Mouse (Mus musculus) stomach, embryonic 14.5 days (tissue): Measurements from ENCODE around the gene Stub1. TPM values are rescaled to one million over a fixed set of nuclear protein-coding genes. Genes with fewer than 3 reads are reported as not detected.
A peak's percentile ranks its signal among the peaks of the same experiment; 100 is the strongest.

Source experiments
- ATAC-seq: fragments of 200-750 bp; cut with Nextera tagmentation; 2 replicates; pipeline ENCODE4 v1.8.0; 2017; ENCODE audit warnings: low read depth, moderate TSS enrichment; ENCODE audit not compliant: insufficient number of reproducible peaks, insufficient read depth, low FRiP score
- H3K27ac ChIP-seq: fragments of 300-500 bp; sonication (generic); 2 replicates; pipeline ENCODE4 v1.5.1; 2014; ENCODE audit warnings: mild to moderate bottlenecking, low read length, moderate library complexity, mixed read lengths
- H3K27me3 ChIP-seq: fragments of 300-500 bp; sonication (generic); 2 replicates; pipeline ENCODE4 v1.6.1; 2014; ENCODE audit warnings: low read length, control low read depth, mixed read lengths; ENCODE audit not compliant: control insufficient read depth, insufficient read depth
- H3K36me3 ChIP-seq: fragments of 300-500 bp; sonication (generic); 2 replicates; pipeline ENCODE4 v1.6.1; 2014; ENCODE audit warnings: mild to moderate bottlenecking, control low read depth, low read length, moderate library complexity, mixed read lengths; ENCODE audit not compliant: control insufficient read depth, insufficient read depth
- H3K4me1 ChIP-seq: fragments of 300-500 bp; sonication (generic); 2 replicates; pipeline ENCODE4 v1.6.1; 2014; ENCODE audit warnings: low read length, control low read depth, mixed read lengths; ENCODE audit not compliant: control insufficient read depth, insufficient read depth
- H3K4me2 ChIP-seq: fragments of 300-500 bp; sonication (generic); replicated peaks from 2 replicates; pipeline ENCODE4 v1.6.1; 2014; ENCODE audit warnings: low read depth, low read length, control low read depth
- H3K4me3 ChIP-seq: fragments of 300-500 bp; sonication (generic); 2 replicates; pipeline ENCODE4 v1.5.1; 2014; ENCODE audit warnings: low read depth, low read length, control low read depth
- H3K9ac ChIP-seq: fragments of 300-500 bp; sonication (generic); replicated peaks from 2 replicates; pipeline ENCODE4 v1.6.1; 2014; ENCODE audit warnings: low read depth, mild to moderate bottlenecking, control low read depth, low read length, moderate library complexity, mixed read lengths
- H3K9me3 ChIP-seq: fragments of 300-500 bp; sonication (generic); 2 replicates; pipeline ENCODE4 v1.6.1; 2016; ENCODE audit warnings: low read depth, low read length, control low read depth; ENCODE audit not compliant: control insufficient read depth
- WGBS: fragments of 180-500 bp; shearing (Covaris S2); extraction: QIAGEN DNeasy Blood & Tissue Kit; methylation state at CpG from one replicate; pipeline ENCODE4 v1.1.7; 2014; 5-methylcytosine and 5-hydroxymethylcytosine counted together
- polyA plus RNA-seq: library from polyadenylated mRNA; unstranded; fragments of >200 nt; fragmentation: Nextera tagmentation; extraction: Ambion mirVana; gene quantifications from 2 replicates; pipeline ENCODE4 v1.2.1, GENCODE M21; 2014

Stub1 gene
- polyA plus RNA-seq, 1 experiment from 2014 or later, result 347 TPM

- no peaks in the 10 kb centered on the region for H3K27me3 ChIP-seq
- 94% methylated on average over 13 of the region's 13 CpGs for WGBS
These were observed 6.2 kb downstream of the Stub1 start for GRCm38 (mm10) chr17:25827011-25827410.

GRCm38 (mm10) chr17:25825984-25826570, 7.1 kb downstream of the Stub1 start:
- Histone ChIP-seq H3K4me3 (no peak overlapping the region), H3K4me2 (no peak overlapping the region), H3K9me3 (no peaks in the 10 kb centered on the region), H3K27me3 (no peaks in the 10 kb centered on the region), H3K27ac (no peak overlapping the region), H3K9ac (no peak overlapping the region), H3K36me3 (peaks cover 29% of the 10 kb centered on the region), H3K4me1 (peaks cover 29% of the 10 kb centered on the region)
- ATAC-seq, result no peak
- 95% methylated on average over 27 of the region's 27 CpGs for WGBS

More at GRCm38 (mm10) chr17:25827011-25827410, 6.2 kb downstream of the Stub1 start:
- H3K4me2 ChIP-seq, result no peak overlapping the region
- no peak for ATAC-seq
- H3K9me3 ChIP-seq, result no peaks in the 10 kb centered on the region
- H3K27ac ChIP-seq, result no peak overlapping the region
- H3K4me1 ChIP-seq, result peaks cover 36% of the 10 kb centered on the region
- peaks cover 34% of the 10 kb centered on the region for H3K36me3 ChIP-seq
- no peak overlapping the region for H3K4me3 ChIP-seq
- no peak overlapping the region for H3K9ac ChIP-seq

GRCm38 (mm10) chr17:25825311-25825710, 7.9 kb downstream of the Stub1 start:
- 87% methylated on average over 6 of the region's 6 CpGs for WGBS
- Histone ChIP-seq H3K27me3 (peaks cover 2% of the 10 kb centered on the region; the same call in 1 of the 2 replicates), H3K36me3 (peaks cover 23% of the 10 kb centered on the region), H3K4me2 (no peak overlapping the region; the same call in 1 of the 2 replicates), H3K4me3 (no peak overlapping the region), H3K9me3 (no peaks in the 10 kb centered on the region), H3K4me1 (peaks cover 25% of the 10 kb centered on the region), H3K9ac (no peak overlapping the region), H3K27ac (no peak overlapping the region)
- ATAC-seq, result no peak

GRCm38 (mm10) chr17:25824362-25825142, 8.7 kb downstream of the Stub1 start:
- Histone ChIP-seq H3K4me2 (peak overlapping the region; percentile 87), H3K9ac (peak overlapping the region; percentile 63; the same call in 1 of the 2 replicates), H3K36me3 (peaks cover 16% of the 10 kb centered on the region)

GRCm38 (mm10) chr17:25823452-25823851, 9.8 kb downstream of the Stub1 start, which contains the start of gene Wdr24:
Gene Wdr24, plus strand, starts transcription at chr17:25823627.
- peaks cover 20% of the 10 kb centered on the region for H3K27me3 ChIP-seq
- no peaks in the 10 kb centered on the region for H3K9me3 ChIP-seq
- H3K9ac ChIP-seq, result peak within 1 kb of the TSS; percentile 63
- H3K36me3 ChIP-seq, result peaks cover 16% of the 10 kb centered on the region; the same call in 1 of the 2 replicates
- H3K27ac ChIP-seq, result no peak within 1 kb of the TSS
- peak within 1 kb of the TSS; percentile 61 for H3K4me3 ChIP-seq
- peaks cover 16% of the 10 kb centered on the region for H3K4me1 ChIP-seq
- H3K4me2 ChIP-seq, result peak within 1 kb of the TSS; percentile 87
- under 1% methylated on average over 18 of the region's 18 CpGs for WGBS
- peak; percentile 77; the same call in 1 of the 2 replicates for ATAC-seq

More at GRCm38 (mm10) chr17:25824362-25825142, 8.7 kb downstream of the Stub1 start:
- Histone ChIP-seq H3K4me3 (peak overlapping the region; percentile 61), H3K27ac (no peak overlapping the region), H3K9me3 (no peaks in the 10 kb centered on the region), H3K4me1 (peaks cover 19% of the 10 kb centered on the region), H3K27me3 (peaks cover 9% of the 10 kb centered on the region)
- 69% methylated on average over 17 of the region's 17 CpGs for WGBS
- ATAC-seq, result no peak

- Histone ChIP-seq H3K9ac (no peak overlapping the region), H3K27me3 (peaks cover 24% of the 10 kb centered on the region)
- peak; percentile 20; the same call in 1 of the 2 replicates for ATAC-seq
These were observed 14.1 kb downstream of the Stub1 start for GRCm38 (mm10) chr17:25818851-25819780.

GRCm38 (mm10) chr17:25817662-25818061, 15.5 kb downstream of the Stub1 start:
- no peaks in the 10 kb centered on the region for H3K9me3 ChIP-seq
- peaks cover 24% of the 10 kb centered on the region for H3K27me3 ChIP-seq
- WGBS, result 84% methylated on average over 11 of the region's 11 CpGs

More at GRCm38 (mm10) chr17:25818851-25819780, 14.1 kb downstream of the Stub1 start:
- 6% methylated on average over 46 of the region's 46 CpGs for WGBS
- H3K27ac ChIP-seq, result no peak overlapping the region
- H3K36me3 ChIP-seq, result no peaks in the 10 kb centered on the region
- H3K4me1 ChIP-seq, result peaks cover 5% of the 10 kb centered on the region
- no peaks in the 10 kb centered on the region for H3K9me3 ChIP-seq
- peak overlapping the region; percentile 20; the same call in 1 of the 2 replicates for H3K4me2 ChIP-seq
- no peak overlapping the region; the same call in 1 of the 2 replicates for H3K4me3 ChIP-seq

GRCm38 (mm10) chr17:25813471-25813870, 19.7 kb downstream of the Stub1 start:
- Histone ChIP-seq H3K4me1 (no peaks in the 10 kb centered on the region), H3K36me3 (no peaks in the 10 kb centered on the region), H3K4me3 (no peak overlapping the region), H3K27me3 (peaks cover 9% of the 10 kb centered on the region; the same call in 1 of the 2 replicates), H3K4me2 (no peak overlapping the region), H3K27ac (no peak overlapping the region), H3K9me3 (no peaks in the 10 kb centered on the region), H3K9ac (no peak overlapping the region)
- 3% methylated on average over 20 of the region's 20 CpGs for WGBS
- no peak for ATAC-seq

More at GRCm38 (mm10) chr17:25817662-25818061, 15.5 kb downstream of the Stub1 start:
- no peak overlapping the region for H3K9ac ChIP-seq
- no peak overlapping the region for H3K4me3 ChIP-seq
- no peaks in the 10 kb centered on the region for H3K4me1 ChIP-seq
- no peaks in the 10 kb centered on the region for H3K36me3 ChIP-seq
- H3K27ac ChIP-seq, result no peak overlapping the region
- H3K4me2 ChIP-seq, result no peak overlapping the region
- ATAC-seq, result no peak
